Mouse (Mus musculus): ENCODE measurements around the gene Sh3bp1.

The Sh3bp1 gene

GRCm38 (mm10) chr15:78946232-78946631 is 46.7 kb downstream of the Sh3bp1 start:
- DNase-seq (ENCODE audit: low read depth, low spot score), result no peak

- peak; percentile 82 for DNase-seq (ENCODE audit: low read depth, low spot score)
Observed at GRCm38 (mm10) chr15:78947657-78948056, 48.1 kb downstream of the Sh3bp1 start, which contains the start of gene Triobp. TSS of gene Triobp (plus strand) at chr15:78947724.

GRCm38 (mm10) chr15:78948152-78948725 is 48.7 kb downstream of the Sh3bp1 start:
- DNase-seq (ENCODE audit: low read depth, low spot score), result no peak

GRCm38 (mm10) chr15:78948883-78949282 is 49.3 kb downstream of the Sh3bp1 start:
- DNase-seq (ENCODE audit: low read depth, low spot score), result no peak

- DNase-seq (ENCODE audit: low read depth, low spot score), result no peak
Observed at GRCm38 (mm10) chr15:78955663-78956062, 56.1 kb downstream of the Sh3bp1 start.

- peak; percentile 62 for DNase-seq (ENCODE audit: low read depth, low spot score)
Observed at GRCm38 (mm10) chr15:78956351-78956750, 56.8 kb downstream of the Sh3bp1 start.

- no peak for DNase-seq (ENCODE audit: low read depth, low spot score)
Observed at GRCm38 (mm10) chr15:78957021-78957420, 57.5 kb downstream of the Sh3bp1 start.

- DNase-seq (ENCODE audit: low read depth, low spot score), result peak; percentile 25
Observed at GRCm38 (mm10) chr15:78959537-78959936, 60.0 kb downstream of the Sh3bp1 start.

GRCm38 (mm10) chr15:78960088-78960487 is 60.5 kb downstream of the Sh3bp1 start:
- DNase-seq (ENCODE audit: low read depth, low spot score), result no peak
